Comparison of ENCODE assay signal across 11 mouse cellular contexts in genomic region chr3:95112760-95113159, GRCm38 (mm10). TPM values are rescaled to one million over a fixed set of nuclear protein-coding genes. Genes with fewer than 3 reads are reported as not detected.
DNase-seq lines count a peak whose midpoint lies in the region; ATAC-seq lines count a peak whose summit lies in the region.
"Had no signal": no experiment of that assay in that cellular context is flagged by ENCODE, and none has a peak within 500 bp of the region (broad histone marks: within the 10 kb centered on the region; RNA-seq: fewer than 3 reads in every experiment).

No protein-coding gene starts in this region.

- no peaks in the 10 kb centered on the region for H3K27me3 ChIP-seq in heart, embryonic 16.5 days (ENCODE audit: control insufficient read depth, insufficient read depth, low read length)
- no peaks in the 10 kb centered on the region for H3K27me3 ChIP-seq in midbrain, embryonic 11.5 days (ENCODE audit: control insufficient read depth, insufficient read depth, low read length)
- no peaks in the 10 kb centered on the region for H3K27me3 ChIP-seq in midbrain, embryonic 16.5 days (ENCODE audit: control insufficient read depth, insufficient read depth, low read depth, low read length)
- no peaks in the 10 kb centered on the region for H3K27me3 ChIP-seq in hindbrain, embryonic 15.5 days
- H3K27me3 ChIP-seq in neural tube, embryonic 15.5 days (replicated peaks), result no peaks in the 10 kb centered on the region

- no peak overlapping the region for H3K4me3 ChIP-seq in heart, embryonic 16.5 days (ENCODE audit: low read length)
- no peak overlapping the region for H3K4me3 ChIP-seq in midbrain, embryonic 11.5 days (ENCODE audit: low read depth, low read length)
- H3K4me3 ChIP-seq in midbrain, embryonic 16.5 days (ENCODE audit: low read depth, low read length), result no peak overlapping the region
- no peak overlapping the region; the same call in 1 of the 2 replicates for H3K4me3 ChIP-seq in hindbrain, embryonic 15.5 days
- no peak overlapping the region for H3K4me3 ChIP-seq in neural tube, embryonic 15.5 days (replicated peaks)

- no peak for DNase-seq in heart, postnatal 25 days (ENCODE audit: low spot score)
- no peak for DNase-seq in midbrain, embryonic 11.5 days (ENCODE audit: low spot score, missing footprints)
- no peak for DNase-seq in MN1 (ENCODE audit: low spot score)
- DNase-seq in ovary, postnatal 10 days (ENCODE audit: low spot score), result no peak
- DNase-seq: cerebellum, postnatal 36 days; right cerebral cortex, postnatal 14 days had no signal

- H3K4me2 ChIP-seq in heart, embryonic 16.5 days (ENCODE audit: low read depth, low read length), result no peak overlapping the region
- H3K4me2 ChIP-seq in midbrain, embryonic 11.5 days, result 0 out of 2 replicates have a peak overlapping the region, but pooled peaks have one; percentile 40
- no peak overlapping the region for H3K4me2 ChIP-seq in midbrain, embryonic 16.5 days (ENCODE audit: low read length)
- peak overlapping the region; percentile 54; the same call in 1 of the 2 replicates for H3K4me2 ChIP-seq in hindbrain, embryonic 15.5 days
- peak overlapping the region; percentile 58 for H3K4me2 ChIP-seq in neural tube, embryonic 15.5 days

- no peak for ATAC-seq in heart, embryonic 16.5 days (replicated peaks; ENCODE audit: extremely low read depth, insufficient read depth, low FRiP score)
- ATAC-seq in midbrain, embryonic 11.5 days (ENCODE audit: low FRiP score), result no peak
- ATAC-seq in midbrain, embryonic 16.5 days, result no peak
- no peak for ATAC-seq in hindbrain, embryonic 15.5 days (ENCODE audit: low FRiP score, low read depth)
- no peak for ATAC-seq in neural tube, embryonic 15.5 days (ENCODE audit: low FRiP score)
- ATAC-seq: lung, postnatal 0 days had no signal

- WGBS in heart, embryonic 16.5 days, result 89% methylated on average over 1 of the region's 1 CpGs
- WGBS in midbrain, embryonic 11.5 days, result 93% methylated on average over 1 of the region's 1 CpGs
- WGBS in midbrain, embryonic 16.5 days, result 95% methylated on average over 1 of the region's 1 CpGs
- 72% methylated on average over 1 of the region's 1 CpGs for WGBS in hindbrain, embryonic 15.5 days
- WGBS in neural tube, embryonic 15.5 days, result 93% methylated on average over 1 of the region's 1 CpGs

- H3K27ac ChIP-seq in heart, embryonic 16.5 days (ENCODE audit: low read length), result no peak overlapping the region
- H3K27ac ChIP-seq in midbrain, embryonic 11.5 days (ENCODE audit: low read depth, low read length), result no peak overlapping the region
- no peak overlapping the region for H3K27ac ChIP-seq in midbrain, embryonic 16.5 days (ENCODE audit: low read length)
- no peak overlapping the region for H3K27ac ChIP-seq in hindbrain, embryonic 15.5 days (replicated peaks)
- no peak overlapping the region for H3K27ac ChIP-seq in neural tube, embryonic 15.5 days (replicated peaks)

- intact Hi-C loops in heart, postnatal 25 days (cut with DNase I), result loop anchor here (2.0 kb wide), 1 partner anchor 14 kb away; no protein-coding TSS in a partner anchor

- peaks cover 8% of the 10 kb centered on the region for H3K4me1 ChIP-seq in heart, embryonic 16.5 days (ENCODE audit: control insufficient read depth, insufficient read depth, low read length)
- H3K4me1 ChIP-seq in midbrain, embryonic 11.5 days (ENCODE audit: control insufficient read depth, insufficient read depth, low read length), result peaks cover 6% of the 10 kb centered on the region
- H3K4me1 ChIP-seq in midbrain, embryonic 16.5 days (ENCODE audit: control insufficient read depth, insufficient read depth, low read length), result peaks cover 10% of the 10 kb centered on the region
- H3K4me1 ChIP-seq in hindbrain, embryonic 15.5 days (replicated peaks), result peaks cover 15% of the 10 kb centered on the region
- peaks cover 20% of the 10 kb centered on the region for H3K4me1 ChIP-seq in neural tube, embryonic 15.5 days

- no peaks in the 10 kb centered on the region for H3K9me3 ChIP-seq in heart, embryonic 16.5 days (replicated peaks; ENCODE audit: control insufficient read depth, low read length)
- no peaks in the 10 kb centered on the region for H3K9me3 ChIP-seq in midbrain, embryonic 11.5 days (ENCODE audit: control insufficient read depth, low read length)
- no peaks in the 10 kb centered on the region for H3K9me3 ChIP-seq in midbrain, embryonic 16.5 days (replicated peaks; ENCODE audit: control insufficient read depth, low read length, poor library complexity, severe bottlenecking)
- H3K9me3 ChIP-seq in hindbrain, embryonic 15.5 days, result no peaks in the 10 kb centered on the region
- no peaks in the 10 kb centered on the region for H3K9me3 ChIP-seq in neural tube, embryonic 15.5 days (replicated peaks)

- H3K36me3 ChIP-seq in heart, embryonic 16.5 days (ENCODE audit: control insufficient read depth, insufficient read depth), result peaks cover 8% of the 10 kb centered on the region; the same call in 1 of the 2 replicates
- peaks cover 10% of the 10 kb centered on the region for H3K36me3 ChIP-seq in midbrain, embryonic 11.5 days (ENCODE audit: control insufficient read depth, insufficient read depth, low read length)
- peaks cover 4% of the 10 kb centered on the region for H3K36me3 ChIP-seq in midbrain, embryonic 16.5 days (ENCODE audit: control insufficient read depth, insufficient read depth, low read length)
- H3K36me3 ChIP-seq in hindbrain, embryonic 15.5 days, result peaks cover 19% of the 10 kb centered on the region
- H3K36me3 ChIP-seq in neural tube, embryonic 15.5 days, result peaks cover 19% of the 10 kb centered on the region

- H3K9ac ChIP-seq in heart, embryonic 16.5 days (ENCODE audit: low read length), result peak overlapping the region; percentile 6; the same call in 1 of the 2 replicates
- no peak overlapping the region for H3K9ac ChIP-seq in midbrain, embryonic 11.5 days (ENCODE audit: low read length)
- H3K9ac ChIP-seq in midbrain, embryonic 16.5 days (ENCODE audit: low read depth, low read length), result no peak overlapping the region
- H3K9ac ChIP-seq in hindbrain, embryonic 15.5 days, result 0 out of 2 replicates have a peak overlapping the region, but pooled peaks have one; percentile 36
- no peak overlapping the region; the same call in 1 of the 2 replicates for H3K9ac ChIP-seq in neural tube, embryonic 15.5 days (replicated peaks)

RNA-seq across cellular contexts. Expression of gene Vps72, which starts 1.9 kb away (rescaled TPM):
- polyA plus RNA-seq in heart, embryonic 16.5 days (2015; fragmentation: Nextera tagmentation; extraction: Ambion mirVana), result 92.5 and 96.6 TPM in 2 replicates
- total RNA-seq in heart, postnatal 25 days (2021), result 10 to 100 TPM; 31.3 to 32.2 TPM
- polyA plus RNA-seq in midbrain, embryonic 11.5 days (2014; fragmentation: Nextera tagmentation; extraction: Ambion mirVana), result 221 and 238 TPM in 2 replicates
- 170 and 184 TPM in 2 replicates for polyA plus RNA-seq in midbrain, embryonic 16.5 days (2015; fragmentation: Nextera tagmentation; extraction: Ambion mirVana)
- polyA plus RNA-seq in hindbrain, embryonic 15.5 days (2015; fragmentation: Nextera tagmentation; extraction: Ambion mirVana), result 167 and 176 TPM in 2 replicates
- polyA plus RNA-seq in neural tube, embryonic 15.5 days (2015; fragmentation: Nextera tagmentation; extraction: Ambion mirVana), result 142 and 151 TPM in 2 replicates

RNA-seq across cellular contexts. Expression of gene Pip5k1a, which starts 6.0 kb away (rescaled TPM):
- 17.6 and 17.9 TPM in 2 replicates for polyA plus RNA-seq in heart, embryonic 16.5 days (2015; fragmentation: Nextera tagmentation; extraction: Ambion mirVana)
- 10 to 100 TPM; 14.2 to 15.2 TPM for total RNA-seq in heart, postnatal 25 days (2021)
- polyA plus RNA-seq in midbrain, embryonic 11.5 days (2014; fragmentation: Nextera tagmentation; extraction: Ambion mirVana), result 13.2 and 15.1 TPM in 2 replicates
- polyA plus RNA-seq in midbrain, embryonic 16.5 days (2015; fragmentation: Nextera tagmentation; extraction: Ambion mirVana), result 15.0 and 17.0 TPM in 2 replicates
- polyA plus RNA-seq in hindbrain, embryonic 15.5 days (2015; fragmentation: Nextera tagmentation; extraction: Ambion mirVana), result 15.2 and 15.8 TPM in 2 replicates
- 15.5 and 16.5 TPM in 2 replicates for polyA plus RNA-seq in neural tube, embryonic 15.5 days (2015; fragmentation: Nextera tagmentation; extraction: Ambion mirVana)

RNA-seq across cellular contexts. Expression of gene Tmod4, which starts 11.5 kb away (rescaled TPM):
- polyA plus RNA-seq in heart, embryonic 16.5 days (2015; fragmentation: Nextera tagmentation; extraction: Ambion mirVana), result 1.9 TPM in 2 replicates
- total RNA-seq in heart, postnatal 25 days (2021), result 10 to 100 TPM; 17.3 to 24.5 TPM
- polyA plus RNA-seq in midbrain, embryonic 11.5 days (2014; fragmentation: Nextera tagmentation; extraction: Ambion mirVana), result 0.97 TPM in 1 of 2 replicates, not detected in the other
- 1.1 TPM in 2 replicates for polyA plus RNA-seq in midbrain, embryonic 16.5 days (2015; fragmentation: Nextera tagmentation; extraction: Ambion mirVana)
- 1.7 and 1.8 TPM in 2 replicates for polyA plus RNA-seq in hindbrain, embryonic 15.5 days (2015; fragmentation: Nextera tagmentation; extraction: Ambion mirVana)
- polyA plus RNA-seq in neural tube, embryonic 15.5 days (2015; fragmentation: Nextera tagmentation; extraction: Ambion mirVana), result 1.3 and 1.5 TPM in 2 replicates

RNA-seq across cellular contexts. Expression of gene Scnm1, which starts 21.1 kb away (rescaled TPM):
- 54.1 and 59.2 TPM in 2 replicates for polyA plus RNA-seq in heart, embryonic 16.5 days (2015; fragmentation: Nextera tagmentation; extraction: Ambion mirVana)
- 10 to 100 TPM; 28.3 to 31.4 TPM for total RNA-seq in heart, postnatal 25 days (2021)
- polyA plus RNA-seq in midbrain, embryonic 11.5 days (2014; fragmentation: Nextera tagmentation; extraction: Ambion mirVana), result 84.9 and 86.3 TPM in 2 replicates
- 79.5 and 79.8 TPM in 2 replicates for polyA plus RNA-seq in midbrain, embryonic 16.5 days (2015; fragmentation: Nextera tagmentation; extraction: Ambion mirVana)
- polyA plus RNA-seq in hindbrain, embryonic 15.5 days (2015; fragmentation: Nextera tagmentation; extraction: Ambion mirVana), result 84.0 and 88.6 TPM in 2 replicates
- polyA plus RNA-seq in neural tube, embryonic 15.5 days (2015; fragmentation: Nextera tagmentation; extraction: Ambion mirVana), result 86.7 and 88.4 TPM in 2 replicates

RNA-seq across cellular contexts. Expression of gene Lysmd1, which starts 21.1 kb away (rescaled TPM):
- 9.7 and 11.3 TPM in 2 replicates for polyA plus RNA-seq in heart, embryonic 16.5 days (2015; fragmentation: Nextera tagmentation; extraction: Ambion mirVana)
- 1 to 10 TPM; 6.7 to 7.9 TPM for total RNA-seq in heart, postnatal 25 days (2021)
- 16.1 and 17.4 TPM in 2 replicates for polyA plus RNA-seq in midbrain, embryonic 11.5 days (2014; fragmentation: Nextera tagmentation; extraction: Ambion mirVana)
- 53.8 and 57.6 TPM in 2 replicates for polyA plus RNA-seq in midbrain, embryonic 16.5 days (2015; fragmentation: Nextera tagmentation; extraction: Ambion mirVana)
- 42.7 and 45.0 TPM in 2 replicates for polyA plus RNA-seq in hindbrain, embryonic 15.5 days (2015; fragmentation: Nextera tagmentation; extraction: Ambion mirVana)
- polyA plus RNA-seq in neural tube, embryonic 15.5 days (2015; fragmentation: Nextera tagmentation; extraction: Ambion mirVana), result 38.1 and 46.0 TPM in 2 replicates

Comparison
In these comparisons a context has a peak if more than half of its experiments do, and no peak if none do; other contexts are left out.
1. H3K4me2 ChIP-seq: peak in midbrain, embryonic 11.5 days (single experiment), hindbrain, embryonic 15.5 days (single experiment) and neural tube, embryonic 15.5 days (single experiment); none in heart, embryonic 16.5 days (single experiment) and midbrain, embryonic 16.5 days (single experiment).
2. H3K9ac ChIP-seq: peak in heart, embryonic 16.5 days (single experiment) and hindbrain, embryonic 15.5 days (single experiment); none in midbrain, embryonic 11.5 days (single experiment), midbrain, embryonic 16.5 days (single experiment) and neural tube, embryonic 15.5 days (single experiment).